Mouse (Mus musculus): ENCODE measurements around the gene Crygs.

DNA sequence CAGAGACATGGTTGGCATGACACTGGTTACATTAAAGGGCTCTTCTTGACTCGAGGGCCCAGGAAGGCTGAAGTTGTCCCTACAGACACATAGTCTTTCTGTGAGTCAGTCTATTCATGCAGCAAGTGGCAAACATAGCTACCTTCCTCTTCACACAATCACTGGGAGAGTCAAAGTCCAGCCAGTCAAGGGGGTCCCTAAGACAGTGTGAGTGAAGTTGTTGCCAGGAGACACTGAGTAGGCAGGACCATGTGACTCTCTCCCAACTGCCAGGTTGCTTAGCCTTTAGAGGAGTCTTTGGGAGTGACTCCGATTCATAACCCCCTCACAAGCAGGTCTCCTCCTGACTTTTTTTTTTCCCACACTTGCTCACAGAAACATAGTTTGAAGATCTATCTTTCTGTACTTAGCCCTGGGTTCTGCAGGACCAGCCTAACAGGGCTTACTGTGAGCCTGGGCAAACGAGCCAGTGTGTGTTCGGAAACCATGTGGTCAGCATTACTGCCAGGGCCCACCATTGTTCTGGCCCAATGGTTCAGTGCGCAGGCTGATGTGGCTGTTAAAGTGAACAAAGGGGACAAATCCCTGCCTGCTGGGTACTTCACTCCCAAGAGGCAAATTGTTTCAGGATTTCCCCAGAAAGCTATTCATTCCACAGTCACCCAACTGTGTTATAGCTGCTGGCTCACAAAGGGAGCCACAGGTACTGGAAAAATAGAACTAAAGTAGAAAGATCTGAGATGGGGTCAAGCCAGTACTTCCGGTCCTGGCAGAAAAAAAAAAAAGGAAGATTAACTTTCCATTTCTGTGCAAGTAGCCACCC is 11.1 kb downstream of the Crygs start:
- TF ChIP-seq CTCF (IDR thresholded peaks at IDR 0.05; ENCODE audit: low read depth) = no peak
- TF ChIP-seq EP300 (IDR thresholded peaks at IDR 0.05; ENCODE audit: low read depth) = no peak

Measured in liver, embryonic 14.5 days (tissue).